Mouse (Mus musculus) CH12.LX (cell line): ENCODE data around the gene Caskin1. TPM values are rescaled to one million over a fixed set of nuclear protein-coding genes. Genes with fewer than 3 reads are reported as not detected.

Source experiments
- DNase-seq: peaks from one replicate; pipeline ENCODE4 v3.0.0-alpha.2; 2013; ENCODE audit errors: extremely low read depth
- H3K27ac ChIP-seq: 2 replicates; pipeline ENCODE4 v1.5.1; 2012; ENCODE audit warnings: low read depth, mild to moderate bottlenecking, control low read depth, moderate library complexity; ENCODE audit not compliant: insufficient read depth
- H3K27me3 ChIP-seq: replicated peaks from 2 replicates; pipeline ENCODE3; 2012; ENCODE audit warnings: inconsistent platforms
- H3K36me3 ChIP-seq, 2 experiments: replicated peaks in 1 of 2; 2 replicates each; pipeline versions ENCODE3 to v1.6.1; 2012; ENCODE audit warnings: inconsistent platforms in 1 of 2, low read length in 1 of 2, mild to moderate bottlenecking in 1 of 2, mixed read lengths in 1 of 2, moderate library complexity in 1 of 2; ENCODE audit not compliant: control insufficient read depth in 1 of 2, insufficient read depth in 1 of 2
- H3K4me1 ChIP-seq, 2 experiments: 2 replicates each; pipeline ENCODE4 v1.6.1; 2012; ENCODE audit warnings: inconsistent platforms in 1 of 2, moderate library complexity in 1 of 2; ENCODE audit not compliant: insufficient read depth in 2 of 2, control insufficient read depth in 1 of 2
- H3K4me2 ChIP-seq: 2 replicates; pipeline ENCODE4 v1.6.1; 2012; ENCODE audit warnings: low read depth, mild to moderate bottlenecking, control low read depth; ENCODE audit not compliant: poor library complexity, insufficient read depth, severe bottlenecking
- H3K4me3 ChIP-seq, 3 experiments: fragments of 150-350 bp in 1 of 3; sonication (generic) in 1 of 3; replicated peaks in 1 of 3; 2 replicates each; pipeline versions ENCODE3 to v1.5.1; 2011 to 2012; ENCODE audit warnings: low read depth in 2 of 3, low read length in 2 of 3, mild to moderate bottlenecking in 2 of 3, moderate library complexity in 2 of 3, control low read depth in 1 of 3, improper control_type of control experiment in 1 of 3, inconsistent platforms in 1 of 3, mixed read lengths in 1 of 3; ENCODE audit not compliant: poor library complexity in 1 of 3
- H3K79me2 ChIP-seq: replicated peaks from 2 replicates; pipeline ENCODE4 v1.6.1; 2012; ENCODE audit warnings: mild to moderate bottlenecking, moderate library complexity; ENCODE audit not compliant: control insufficient read depth, poor library complexity, insufficient read depth, severe bottlenecking; ENCODE audit errors: extremely low read depth
- H3K9ac ChIP-seq: 2 replicates; pipeline ENCODE4 v1.6.1; 2012; ENCODE audit warnings: low read depth, mild to moderate bottlenecking, control low read depth, moderate library complexity; ENCODE audit not compliant: insufficient read depth
- H3K9me3 ChIP-seq: replicated peaks from 2 replicates; pipeline ENCODE3; 2012; ENCODE audit warnings: low read length, inconsistent platforms, mixed read lengths
- BHLHE40 ChIP-seq: IDR thresholded peaks from 2 replicates; pipeline ENCODE4 v1.6.1; 2011; ENCODE audit warnings: mild to moderate bottlenecking, low read depth, low read length, improper control_type of control experiment
- CHD1 ChIP-seq: IDR thresholded peaks from 2 replicates; pipeline ENCODE4 v1.6.1; 2012; ENCODE audit warnings: low read depth, low read length, improper control_type of control experiment, inconsistent platforms
- CHD2 ChIP-seq: IDR thresholded peaks from 2 replicates; pipeline ENCODE4 v1.6.1; 2011; ENCODE audit warnings: low read length, improper control_type of control experiment
- CTCF ChIP-seq, 2 experiments: IDR thresholded peaks in 1 of 2; conservative IDR thresholded peaks in 1 of 2; 2 replicates each; pipeline ENCODE4 v1.5.1; 2011 to 2012; ENCODE audit warnings: low read depth in 2 of 2, low read length in 2 of 2, improper control_type of control experiment in 1 of 2, inconsistent platforms in 1 of 2, mild to moderate bottlenecking in 1 of 2, moderate library complexity in 1 of 2
- E2F4 ChIP-seq: IDR thresholded peaks from 2 replicates; pipeline ENCODE4 v1.6.1; 2011; ENCODE audit warnings: low read depth, low read length, improper control_type of control experiment; ENCODE audit not compliant: insufficient replicate concordance
- ELF1 ChIP-seq: IDR thresholded peaks from 2 replicates; pipeline ENCODE4 v1.6.1; 2014; ENCODE audit warnings: low read depth, mild to moderate bottlenecking, inconsistent platforms, low read length, improper control_type of control experiment
- EP300 ChIP-seq: IDR thresholded peaks from 2 replicates; pipeline ENCODE4 v1.6.1; 2011; ENCODE audit warnings: low read length, improper control_type of control experiment
- ETS1 ChIP-seq: conservative IDR thresholded peaks from 2 replicates; pipeline ENCODE4 v1.6.1; 2012; ENCODE audit warnings: low read depth, mild to moderate bottlenecking, inconsistent platforms, low read length, improper control_type of control experiment, moderate library complexity
- GABPA ChIP-seq: IDR thresholded peaks from 2 replicates; pipeline ENCODE4 v1.6.1; 2012; ENCODE audit warnings: low read depth, low read length, improper control_type of control experiment, inconsistent platforms; ENCODE audit not compliant: insufficient replicate concordance
- HCFC1 ChIP-seq: IDR thresholded peaks from 2 replicates; pipeline ENCODE4 v1.6.1; 2012; ENCODE audit warnings: low read depth, mild to moderate bottlenecking, inconsistent platforms, low read length, improper control_type of control experiment
- IRF4 ChIP-seq: IDR thresholded peaks from 2 replicates; pipeline ENCODE4 v1.6.1; 2014; ENCODE audit warnings: low read depth, mild to moderate bottlenecking, inconsistent platforms, low read length, improper control_type of control experiment
- JUN ChIP-seq: IDR thresholded peaks from 2 replicates; pipeline ENCODE4 v1.6.1; 2011; ENCODE audit warnings: low read depth, mild to moderate bottlenecking, low read length, improper control_type of control experiment, moderate library complexity; ENCODE audit not compliant: insufficient read depth
- JUND ChIP-seq: conservative IDR thresholded peaks from 2 replicates; pipeline ENCODE4 v1.6.1; 2011; ENCODE audit warnings: low read depth, low read length, improper control_type of control experiment
- KAT2A ChIP-seq: IDR thresholded peaks from 2 replicates; pipeline ENCODE4 v1.6.1; 2012; ENCODE audit warnings: low read length, improper control_type of control experiment, inconsistent platforms; ENCODE audit not compliant: insufficient replicate concordance
- MAFK ChIP-seq: IDR thresholded peaks from 2 replicates; pipeline ENCODE4 v1.6.1; 2011; ENCODE audit warnings: low read length, improper control_type of control experiment; ENCODE audit not compliant: insufficient replicate concordance
- MAX ChIP-seq: IDR thresholded peaks from 2 replicates; pipeline ENCODE4 v1.6.1; 2011; ENCODE audit warnings: low read length, improper control_type of control experiment
- MAZ ChIP-seq: IDR thresholded peaks from 2 replicates; pipeline ENCODE4 v1.6.1; 2012; ENCODE audit warnings: low read depth, mild to moderate bottlenecking, inconsistent platforms, low read length, improper control_type of control experiment, moderate library complexity
- MEF2A ChIP-seq: IDR thresholded peaks from 2 replicates; pipeline ENCODE4 v1.6.1; 2014; ENCODE audit warnings: low read depth, mild to moderate bottlenecking, inconsistent platforms, low read length, improper control_type of control experiment, borderline replicate concordance
- MXI1 ChIP-seq: IDR thresholded peaks from 2 replicates; pipeline ENCODE4 v1.6.1; 2011; ENCODE audit warnings: mild to moderate bottlenecking, low read depth, low read length, improper control_type of control experiment
- MYC ChIP-seq: IDR thresholded peaks from 2 replicates; pipeline ENCODE4 v1.6.1; 2011; ENCODE audit warnings: low read depth, mild to moderate bottlenecking, improper control_type of control experiment, low read length
- NELFE ChIP-seq: IDR thresholded peaks from 2 replicates; pipeline ENCODE4 v1.6.1; 2011; ENCODE audit warnings: low read depth, low read length, improper control_type of control experiment
- NRF1 ChIP-seq: IDR thresholded peaks from 2 replicates; pipeline ENCODE4 v1.6.1; 2014; ENCODE audit warnings: low read depth, mild to moderate bottlenecking, inconsistent platforms, low read length, improper control_type of control experiment, moderate library complexity
- PAX5 ChIP-seq: IDR thresholded peaks from 2 replicates; pipeline ENCODE4 v1.6.1; 2012; ENCODE audit warnings: low read length, inconsistent platforms, mixed read lengths
- POLR2A ChIP-seq: IDR thresholded peaks from 2 replicates; pipeline ENCODE4 v1.6.1; 2011; ENCODE audit warnings: low read depth, mild to moderate bottlenecking, improper control_type of control experiment, low read length
- POLR2AphosphoS2 ChIP-seq: IDR thresholded peaks from 2 replicates; pipeline ENCODE4 v1.6.1; 2011; ENCODE audit warnings: low read depth, low read length, improper control_type of control experiment
- RAD21 ChIP-seq: IDR thresholded peaks from 2 replicates; pipeline ENCODE4 v1.6.1; 2011; ENCODE audit warnings: low read depth, mild to moderate bottlenecking, low read length, improper control_type of control experiment, moderate library complexity
- RCOR1 ChIP-seq: conservative IDR thresholded peaks from 2 replicates; pipeline ENCODE4 v1.6.1; 2012; ENCODE audit warnings: low read depth, mild to moderate bottlenecking, inconsistent platforms, low read length, improper control_type of control experiment
- SIN3A ChIP-seq: IDR thresholded peaks from 2 replicates; pipeline ENCODE4 v1.6.1; 2012; ENCODE audit warnings: low read length, improper control_type of control experiment, inconsistent platforms
- SMC3 ChIP-seq: IDR thresholded peaks from 2 replicates; pipeline ENCODE4 v1.6.1; 2011; ENCODE audit warnings: low read depth, low read length, improper control_type of control experiment
- TBP ChIP-seq: conservative IDR thresholded peaks from 2 replicates; pipeline ENCODE4 v1.6.1; 2011; ENCODE audit warnings: low read depth, low read length, improper control_type of control experiment
- TCF12 ChIP-seq: IDR thresholded peaks from 2 replicates; pipeline ENCODE4 v1.6.1; 2014; ENCODE audit warnings: low read depth, mild to moderate bottlenecking, inconsistent platforms, low read length, improper control_type of control experiment
- UBTF ChIP-seq: IDR thresholded peaks from 2 replicates; pipeline ENCODE4 v1.6.1; 2012; ENCODE audit warnings: low read depth, mild to moderate bottlenecking, inconsistent platforms, low read length, improper control_type of control experiment, moderate library complexity
- USF1 ChIP-seq: IDR thresholded peaks from 2 replicates; pipeline ENCODE4 v1.6.1; 2014; ENCODE audit warnings: low read depth, mild to moderate bottlenecking, inconsistent platforms, low read length, improper control_type of control experiment
- USF2 ChIP-seq: conservative IDR thresholded peaks from 2 replicates; pipeline ENCODE4 v1.6.1; 2011; ENCODE audit warnings: low read depth, low read length, improper control_type of control experiment
- ZC3H11A ChIP-seq: IDR thresholded peaks from 2 replicates; pipeline ENCODE4 v1.6.1; 2012; ENCODE audit warnings: low read depth, mild to moderate bottlenecking, inconsistent platforms, low read length, improper control_type of control experiment
- ZKSCAN1 ChIP-seq: IDR thresholded peaks from 2 replicates; pipeline ENCODE4 v1.6.1; 2012; ENCODE audit warnings: low read depth, inconsistent platforms, low read length, improper control_type of control experiment, borderline replicate concordance
- ZMIZ1 ChIP-seq: IDR thresholded peaks from 2 replicates; pipeline ENCODE4 v1.6.1; 2012; ENCODE audit warnings: low read depth, mild to moderate bottlenecking, inconsistent platforms, low read length, improper control_type of control experiment
- ZNF384 ChIP-seq: IDR thresholded peaks from 2 replicates; pipeline ENCODE4 v1.6.1; 2012; ENCODE audit warnings: low read depth, low read length, improper control_type of control experiment, inconsistent platforms
- dilution Hi-C: fragments of 300-500 bp; cut with MboI; formaldehyde crosslinking; loops from 2 replicates; pipeline ENCODE4 v1.14.3; 2020; ENCODE audit warnings: low sequenced_read_pairs; ENCODE audit not compliant: extremely low pct_unique_long_range_greater_than_20kb, extremely low pct_ligation_motif_present
- in situ Hi-C: fragments of 300-500 bp; cut with MboI; formaldehyde crosslinking; loops from 3 replicates; pipeline ENCODE4 v1.14.3; 2019; ENCODE audit warnings: low sequenced_read_pairs, low pct_ligation_motif_present, low pct_unique_long_range_greater_than_20kb, mixed read lengths
- polyA plus RNA-seq: library from polyadenylated mRNA; unstranded; fragments of >175 nt; gene quantifications from 2 replicates; pipeline ENCODE4 v1.2.1, GENCODE M21; 2012; ENCODE audit warnings: low read depth; ENCODE audit not compliant: insufficient read length
- total RNA-seq, 2 experiments: library from RNA; depleted of rRNA; stranded (reverse); fragments of 300-350 nt in 1 of 2; fragments of >200 nt in 1 of 2; gene quantifications; 2 replicates each; pipeline ENCODE4 v1.2.3; 2012 to 2014

Caskin1 gene
- total and polyA plus RNA-seq, 3 experiments, result 0.08 to 0.71 TPM; not detected in 1

- peaks cover 7% of the 10 kb centered on the region; the same call in 1 of the 2 replicates for H3K79me2 ChIP-seq
- H3K27ac ChIP-seq, result peak within 1 kb of the TSS; percentile 80
- TF ChIP-seq TCF12 (peak; percentile 76; the same call in 1 of the 2 replicates), EP300 (no peak), SIN3A (peak; percentile 49; the same call in 1 of the 2 replicates), CHD1 (no peak), TBP (0 out of 2 replicates have a peak, but pooled peaks have one; percentile 78), CTCF (conservative IDR thresholded peaks at IDR 0.05 in 1 of 2, IDR thresholded peaks at IDR 0.05 in 1 of 2; ENCODE audit: low read depth in 2 of 2, low read length in 2 of 2) (no peak), ZNF384 (no peak), E2F4 (0 out of 2 replicates have a peak, but pooled peaks have one; percentile 72), GABPA (no peak), MEF2A (no peak; the same call in 1 of the 2 replicates), MYC (no peak), ELF1 (peak; percentile 89), USF2 (no peak), MAZ (0 out of 2 replicates have a peak, but pooled peaks have one; percentile 46), JUND (no peak), UBTF (no peak), RCOR1 (no peak), BHLHE40 (peak; percentile 54; the same call in 1 of the 2 replicates), KAT2A (0 out of 2 replicates have a peak, but pooled peaks have one; percentile 43), PAX5 (no peak), RAD21 (no peak), JUN (no peak), ZC3H11A (no peak), ZMIZ1 (peak; percentile 84), HCFC1 (peak; percentile 68), CHD2 (peak; percentile 74), MXI1 (peak; percentile 81), USF1 (no peak; the same call in 1 of the 2 replicates), MAX (peak; percentile 66; the same call in 1 of the 2 replicates), IRF4 (peak; percentile 20; the same call in 1 of the 2 replicates), NRF1 (peak; percentile 78), ZKSCAN1 (no peak), ETS1 (no peak), POLR2AphosphoS2 (peak; percentile 91), POLR2A (peak; percentile 92), SMC3 (no peak), MAFK (no peak), NELFE (peak; percentile 85)
- in situ Hi-C loops, result no loop called here
- dilution Hi-C loops, result no loop called here
- peak; percentile 97 for DNase-seq
- H3K4me1 ChIP-seq, result peaks cover 12 to 23% of the 10 kb centered on the region in 2 experiments
- peak within 1 kb of the TSS; percentile 84 for H3K9ac ChIP-seq
- no peaks in the 10 kb centered on the region for H3K27me3 ChIP-seq
- H3K4me2 ChIP-seq, result peak within 1 kb of the TSS; percentile 97
- no peaks in the 10 kb centered on the region for H3K9me3 ChIP-seq
- peaks cover 20 to 47% of the 10 kb centered on the region in 2 experiments for H3K36me3 ChIP-seq
- peak within 1 kb of the TSS; percentile 89 to 100 (median 98) for H3K4me3 ChIP-seq
These were observed 18.3 kb upstream of the Caskin1 start, which contains the start of the genes E4f1 and Pgp for GRCm38 (mm10) chr17:24469910-24470602. Gene E4f1 (minus strand): TSS chr17:24470313. Gene Pgp (plus strand): TSS chr17:24470392.
